Mouse (Mus musculus) MEL (cell line): ENCODE results near the gene Rab42. TPM values are rescaled to one million over a fixed set of nuclear protein-coding genes. Genes with fewer than 3 reads are reported as not detected.
A peak's percentile ranks its signal among the peaks of the same experiment; 100 is the strongest.

Experiments used
- DNase-seq: peaks from one replicate; pipeline ENCODE4 v3.0.0; 2011; ENCODE audit warnings: low read depth, low spot score
- H3K27ac ChIP-seq: 2 replicates; pipeline ENCODE4 v1.5.1; 2012; ENCODE audit warnings: low read depth, mild to moderate bottlenecking, control low read depth, low read length, moderate library complexity; ENCODE audit not compliant: control insufficient read depth
- H3K27me3 ChIP-seq, 2 experiments: fragments of 150-350 bp in 1 of 2; sonication (generic) in 1 of 2; 2 replicates each; pipeline ENCODE4 v1.6.1; 2012; ENCODE audit warnings: low read length in 2 of 2, mild to moderate bottlenecking in 2 of 2, improper control_type of control experiment in 1 of 2, moderate library complexity in 1 of 2; ENCODE audit not compliant: insufficient read depth in 2 of 2, control insufficient read depth in 1 of 2
- H3K36me3 ChIP-seq, 2 experiments: 2 replicates each; pipeline ENCODE4 v1.6.1; 2012 to 2014; ENCODE audit warnings: low read length in 2 of 2, improper control_type of control experiment in 1 of 2, inconsistent platforms in 1 of 2, mild to moderate bottlenecking in 1 of 2; ENCODE audit not compliant: insufficient read depth in 2 of 2, control insufficient read depth in 1 of 2
- H3K4me1 ChIP-seq, 2 experiments: fragments of 150-350 bp in 1 of 2; sonication (generic) in 1 of 2; 2 replicates each; pipeline ENCODE4 v1.6.1; 2012; ENCODE audit warnings: low read length in 2 of 2, improper control_type of control experiment in 1 of 2, mild to moderate bottlenecking in 1 of 2; ENCODE audit not compliant: insufficient read depth in 2 of 2, control insufficient read depth in 1 of 2
- H3K4me3 ChIP-seq, 2 experiments: fragments of 150-350 bp in 1 of 2; sonication (generic) in 1 of 2; 2 replicates each; pipeline ENCODE4 v1.5.1; 2012; ENCODE audit warnings: low read depth in 2 of 2, low read length in 2 of 2, mild to moderate bottlenecking in 2 of 2, moderate library complexity in 2 of 2, control low read depth in 1 of 2, improper control_type of control experiment in 1 of 2; ENCODE audit not compliant: control insufficient read depth in 1 of 2, insufficient read depth in 1 of 2
- H3K79me2 ChIP-seq: 2 replicates; pipeline ENCODE4 v1.6.1; 2012; ENCODE audit warnings: mild to moderate bottlenecking, low read length, moderate library complexity; ENCODE audit not compliant: control insufficient read depth, poor library complexity, insufficient read depth
- H3K9ac ChIP-seq: 2 replicates; pipeline ENCODE4 v1.6.1; 2012; ENCODE audit warnings: low read depth, mild to moderate bottlenecking, control low read depth, low read length, moderate library complexity; ENCODE audit not compliant: control insufficient read depth, poor library complexity, severe bottlenecking
- H3K9me3 ChIP-seq: fragments of 150-350 bp; sonication (generic); replicated peaks from 2 replicates; pipeline ENCODE4 v1.6.1; 2012; ENCODE audit warnings: mild to moderate bottlenecking, low read length, improper control_type of control experiment, moderate library complexity; ENCODE audit not compliant: insufficient read depth
- BHLHE40 ChIP-seq: IDR thresholded peaks from 2 replicates; pipeline ENCODE4 v1.6.1; 2012; ENCODE audit warnings: low read depth, mild to moderate bottlenecking, inconsistent platforms, low read length, improper control_type of control experiment, borderline replicate concordance
- CHD1 ChIP-seq: IDR thresholded peaks from 2 replicates; pipeline ENCODE4 v1.6.1; 2012; ENCODE audit warnings: low read depth, mild to moderate bottlenecking, inconsistent platforms, low read length, improper control_type of control experiment
- CHD2 ChIP-seq: IDR thresholded peaks from 2 replicates; pipeline ENCODE4 v1.6.1; 2011; ENCODE audit warnings: low read length, improper control_type of control experiment
- CTCF ChIP-seq, 3 experiments: IDR thresholded peaks in 2 of 3; conservative IDR thresholded peaks in 1 of 3; 2 replicates each; pipeline ENCODE4 v1.5.1; 2011 to 2012; ENCODE audit warnings: low read length in 3 of 3, low read depth in 2 of 3, mild to moderate bottlenecking in 2 of 3, improper control_type of control experiment in 1 of 3, inconsistent platforms in 1 of 3, mixed read lengths in 1 of 3, moderate library complexity in 1 of 3; ENCODE audit not compliant: control insufficient read depth in 1 of 3, insufficient read depth in 1 of 3, poor library complexity in 1 of 3, severe bottlenecking in 1 of 3
- E2F4 ChIP-seq: IDR thresholded peaks from 2 replicates; pipeline ENCODE4 v1.6.1; 2011; ENCODE audit warnings: low read depth, low read length, improper control_type of control experiment, borderline replicate concordance
- ELF1 ChIP-seq: IDR thresholded peaks from 2 replicates; pipeline ENCODE4 v1.6.1; 2014; ENCODE audit warnings: low read depth, mild to moderate bottlenecking, inconsistent platforms, low read length, improper control_type of control experiment, moderate library complexity
- EP300 ChIP-seq, 2 experiments: IDR thresholded peaks; 2 replicates each; pipeline ENCODE4 v1.6.1; 2011; ENCODE audit warnings: improper control_type of control experiment in 2 of 2, low read length in 2 of 2, low read depth in 1 of 2, mild to moderate bottlenecking in 1 of 2
- GABPA ChIP-seq: IDR thresholded peaks from 2 replicates; pipeline ENCODE4 v1.6.1; 2012; ENCODE audit warnings: low read depth, mild to moderate bottlenecking, inconsistent platforms, low read length, improper control_type of control experiment, moderate library complexity
- GATA1 ChIP-seq: IDR thresholded peaks from 2 replicates; pipeline ENCODE4 v1.6.1; 2011; ENCODE audit warnings: low read depth, low read length, improper control_type of control experiment
- KAT2A ChIP-seq: conservative IDR thresholded peaks from 2 replicates; pipeline ENCODE4 v1.6.1; 2012; ENCODE audit warnings: low read depth, low read length, improper control_type of control experiment, inconsistent platforms
- NELFE ChIP-seq: IDR thresholded peaks from 2 replicates; pipeline ENCODE4 v1.6.1; 2011; ENCODE audit warnings: low read depth, low read length, improper control_type of control experiment
- NRF1 ChIP-seq: IDR thresholded peaks from 2 replicates; pipeline ENCODE4 v1.6.1; 2014; ENCODE audit warnings: low read depth, mild to moderate bottlenecking, inconsistent platforms, low read length, improper control_type of control experiment, moderate library complexity; ENCODE audit not compliant: poor library complexity, insufficient read depth, severe bottlenecking
- POLR2A ChIP-seq, 2 experiments: IDR thresholded peaks; 2 replicates each; pipeline ENCODE4 v1.6.1; 2011 to 2012; ENCODE audit warnings: low read length in 2 of 2, mild to moderate bottlenecking in 2 of 2, control low read depth in 1 of 2, improper control_type of control experiment in 1 of 2, low read depth in 1 of 2, moderate library complexity in 1 of 2; ENCODE audit not compliant: control insufficient read depth in 1 of 2, insufficient read depth in 1 of 2, poor library complexity in 1 of 2
- POLR2AphosphoS5 ChIP-seq: IDR thresholded peaks from 2 replicates; pipeline ENCODE4 v1.6.1; 2012; ENCODE audit warnings: low read depth, borderline replicate concordance, mild to moderate bottlenecking, inconsistent platforms, low read length, moderate library complexity, mixed read lengths
- RAD21 ChIP-seq: IDR thresholded peaks from 2 replicates; pipeline ENCODE4 v1.6.1; 2011; ENCODE audit warnings: mild to moderate bottlenecking, low read depth, low read length, improper control_type of control experiment
- RCOR1 ChIP-seq: IDR thresholded peaks from 2 replicates; pipeline ENCODE4 v1.6.1; 2012; ENCODE audit warnings: low read depth, mild to moderate bottlenecking, inconsistent platforms, low read length, improper control_type of control experiment
- SMC3 ChIP-seq: IDR thresholded peaks from 2 replicates; pipeline ENCODE4 v1.6.1; 2011; ENCODE audit warnings: low read depth, low read length, improper control_type of control experiment
- TAL1 ChIP-seq: IDR thresholded peaks from 2 replicates; pipeline ENCODE4 v1.6.1; 2012; ENCODE audit warnings: mild to moderate bottlenecking, inconsistent platforms, low read length, moderate library complexity, mixed read lengths
- TBP ChIP-seq: IDR thresholded peaks from 2 replicates; pipeline ENCODE4 v1.8.0; 2011; ENCODE audit warnings: low read depth, low read length, improper control_type of control experiment
- TCF12 ChIP-seq: IDR thresholded peaks from 2 replicates; pipeline ENCODE4 v1.6.1; 2014; ENCODE audit warnings: low read depth, mild to moderate bottlenecking, inconsistent platforms, low read length, improper control_type of control experiment, moderate library complexity
- ZMIZ1 ChIP-seq: IDR thresholded peaks from 2 replicates; pipeline ENCODE4 v1.6.1; 2012; ENCODE audit warnings: low read depth, mild to moderate bottlenecking, inconsistent platforms, low read length, improper control_type of control experiment, moderate library complexity
- ZNF384 ChIP-seq: IDR thresholded peaks from 2 replicates; pipeline ENCODE4 v1.6.1; 2012; ENCODE audit warnings: low read depth, mild to moderate bottlenecking, inconsistent platforms, low read length, improper control_type of control experiment
- polyA plus RNA-seq, 2 experiments: library from polyadenylated mRNA; stranded (reverse) in 1 of 2; unstranded in 1 of 2; fragments of >175 nt in 1 of 2; fragments of >200 nt in 1 of 2; gene quantifications; 2 replicates each; pipeline versions ENCODE4 v1.2.1 to v1.2.4; 2012; ENCODE audit warnings: low replicate concordance in 2 of 2, low read depth in 1 of 2; ENCODE audit not compliant: insufficient read length in 2 of 2, insufficient read depth in 1 of 2, missing spikeins in 1 of 2
- total RNA-seq: library from RNA; depleted of rRNA; stranded (reverse); fragments of 300-350 nt; gene quantifications from 2 replicates; pipeline ENCODE4 v1.2.3, GENCODE M21; 2012

Rab42 gene
- total and polyA plus RNA-seq, 3 experiments, result 0.40 to 0.85 TPM; not detected in 1

DNA sequence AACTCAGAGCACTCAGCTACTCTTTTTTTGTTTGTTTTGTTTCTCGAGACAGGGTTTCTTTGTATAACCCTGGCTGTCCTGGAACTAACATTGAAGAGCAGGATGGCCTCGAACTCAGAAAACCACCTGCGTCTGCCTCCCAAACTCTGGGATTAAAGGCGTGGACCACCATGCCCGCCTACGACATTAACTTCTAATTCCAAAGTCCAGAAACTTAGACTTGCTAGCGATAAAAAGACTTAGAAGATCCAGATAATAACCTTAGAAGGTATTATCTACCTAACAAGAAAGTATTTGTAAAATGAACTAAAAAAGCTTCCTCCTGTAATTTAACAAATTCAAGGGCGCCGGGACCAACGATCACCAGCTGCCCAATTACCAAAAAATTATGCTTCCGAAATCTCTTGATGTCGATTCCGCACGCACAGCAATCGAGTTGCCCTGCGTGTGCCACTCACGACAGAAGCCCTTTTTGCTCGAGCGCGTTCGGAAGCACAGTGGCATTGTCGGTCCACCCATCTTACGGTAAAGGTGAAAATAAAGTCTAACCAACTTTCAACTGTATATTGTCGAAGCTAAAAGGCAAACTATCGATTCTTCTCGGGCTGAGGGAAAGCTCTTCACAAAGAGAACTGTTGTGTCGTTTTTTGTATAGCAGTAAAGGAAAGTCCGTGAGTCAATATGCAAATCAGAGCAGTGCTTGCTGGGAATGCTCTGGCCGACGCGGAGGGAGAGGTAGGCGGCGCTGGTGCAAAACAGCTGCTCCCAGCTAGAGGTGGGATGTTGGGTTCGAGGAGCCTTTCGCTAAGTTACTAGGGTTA lies 33.2 kb downstream of the Rab42 start:
- peaks cover 0 to 9% of the 10 kb centered on the region in 2 experiments; a peak in 1 of 4 replicates for H3K4me1 ChIP-seq
- peak overlapping the region; percentile 19 to 55; a peak in 3 of 4 replicates for H3K4me3 ChIP-seq
- no peaks in the 10 kb centered on the region for H3K9me3 ChIP-seq
- peak; percentile 98 for DNase-seq
- H3K36me3 ChIP-seq, result peaks cover 0 to 14% of the 10 kb centered on the region in 2 experiments; a peak in 2 of 4 replicates
- H3K27ac ChIP-seq, result peak overlapping the region; percentile 100
- H3K79me2 ChIP-seq, result peaks cover 10% of the 10 kb centered on the region
- TF ChIP-seq CTCF (IDR thresholded peaks at IDR 0.05 in 2 of 3, conservative IDR thresholded peaks at IDR 0.05 in 1 of 3; ENCODE audit: control insufficient read depth in 1 of 3, insufficient read depth in 1 of 3, low read depth in 2 of 3, low read length in 3 of 3, poor library complexity in 1 of 3, severe bottlenecking in 1 of 3) (peak in 1 of 3 experiments; percentile 54; a peak in 2 of 6 replicates), SMC3 (no peak), GATA1 (peak; percentile 80), RAD21 (no peak), EP300 (IDR thresholded peaks at IDR 0.05; ENCODE audit: low read depth in 1 of 2, low read length in 2 of 2) (no peak), GABPA (no peak), ELF1 (no peak), BHLHE40 (no peak), TAL1 (no peak), NRF1 (no peak), POLR2A (IDR thresholded peaks at IDR 0.05; ENCODE audit: control insufficient read depth in 1 of 2, insufficient read depth in 1 of 2, low read depth in 1 of 2, low read length in 2 of 2, poor library complexity in 1 of 2) (peak; percentile 99), POLR2AphosphoS5 (peak; percentile 100), RCOR1 (no peak), CHD2 (no peak), TBP (peak; percentile 100), ZMIZ1 (no peak)
- H3K9ac ChIP-seq, result peak overlapping the region; percentile 88
- H3K27me3 ChIP-seq, result no peaks in the 10 kb centered on the region

DNA sequence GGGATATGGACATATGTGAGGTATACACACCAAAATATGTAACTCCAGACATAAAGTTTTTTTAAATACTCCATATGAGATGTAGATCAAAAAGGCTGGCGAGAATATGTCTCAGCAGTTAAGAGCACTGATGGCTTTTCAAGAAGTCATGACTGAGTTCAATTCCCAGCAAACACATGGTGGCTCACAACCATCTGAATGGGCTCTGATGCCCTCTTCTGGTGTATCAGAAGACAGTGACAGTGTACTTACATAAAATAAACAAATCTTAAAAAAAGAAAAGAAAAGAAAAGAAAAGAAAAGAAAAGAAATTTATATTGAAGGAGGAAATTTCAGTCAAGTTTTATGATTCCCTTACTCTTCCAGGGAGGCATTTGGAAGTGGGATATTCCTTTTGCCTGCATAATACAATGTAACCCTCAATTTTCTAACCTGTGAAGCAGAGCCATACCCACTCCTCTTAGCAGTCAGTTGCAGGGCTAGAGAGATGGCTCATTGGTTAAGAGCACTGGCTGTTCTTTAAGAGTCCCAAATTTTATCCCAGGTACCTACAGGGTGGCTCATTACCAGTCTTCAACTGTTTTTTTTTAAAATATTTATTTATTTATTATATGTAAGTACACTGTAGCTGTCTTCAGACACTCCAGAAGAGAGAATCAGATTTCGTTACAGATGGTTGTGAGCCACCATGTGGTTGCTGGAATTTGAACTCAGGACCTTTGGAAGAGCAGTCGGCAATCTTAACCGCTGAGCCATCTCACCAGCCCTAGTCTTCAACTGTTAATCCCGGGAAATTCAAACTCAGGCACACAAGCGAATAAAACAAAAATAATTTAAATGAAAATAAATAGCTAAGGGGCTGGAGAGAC lies 34.1 kb downstream of the Rab42 start:
- no peak overlapping the region for H3K4me3 ChIP-seq
- peak; percentile 83 for DNase-seq
- no peaks in the 10 kb centered on the region for H3K9me3 ChIP-seq
- H3K27me3 ChIP-seq, result no peaks in the 10 kb centered on the region
- no peak for TF ChIP-seq ZNF384
- no peak for TF ChIP-seq TCF12
- no peak for TF ChIP-seq ELF1
- TF ChIP-seq CHD1, result no peak
- TF ChIP-seq TBP, result 0 out of 2 replicates have a peak, but pooled peaks have one; percentile 13
- TF ChIP-seq GATA1, result no peak
- TF ChIP-seq KAT2A, result no peak
- TF ChIP-seq NELFE, result no peak
- no peak for TF ChIP-seq E2F4
- TF ChIP-seq CTCF (IDR thresholded peaks at IDR 0.05 in 2 of 3, conservative IDR thresholded peaks at IDR 0.05 in 1 of 3; ENCODE audit: control insufficient read depth in 1 of 3, insufficient read depth in 1 of 3, low read depth in 2 of 3, low read length in 3 of 3, poor library complexity in 1 of 3, severe bottlenecking in 1 of 3), result peak in 2 of 3 experiments; percentile 25 to 46; a peak in 3 of 6 replicates
- H3K27ac ChIP-seq, result peak overlapping the region; percentile 47; the same call in 1 of the 2 replicates
- peaks cover 0 to 14% of the 10 kb centered on the region in 2 experiments; a peak in 2 of 4 replicates for H3K36me3 ChIP-seq
- H3K9ac ChIP-seq, result peak overlapping the region; percentile 27
- H3K79me2 ChIP-seq, result peaks cover 4% of the 10 kb centered on the region
- H3K4me1 ChIP-seq, result peaks cover 0 to 9% of the 10 kb centered on the region in 2 experiments; a peak in 1 of 4 replicates
